Mouse (Mus musculus): ENCODE measurements around the gene Sik2. TPM values are rescaled to one million over a fixed set of nuclear protein-coding genes. Genes with fewer than 3 reads are reported as not detected.

The Sik2 gene
- total and polyA plus RNA-seq, 3 experiments: 1.9 to 8.2 (median 6.0) TPM

GRCm38 (mm10) chr9:50848821-50849220, 160.1 kb downstream of the Sik2 start:
- H3K4me1 ChIP-seq (ENCODE audit: control insufficient read depth in 1 of 2, insufficient read depth in 2 of 2): peaks cover 25 to 26% of the 10 kb centered on the region in 2 experiments
- H3K9ac ChIP-seq (ENCODE audit: insufficient read depth, low read depth): peak overlapping the region; percentile 35; the same call in 1 of the 2 replicates
- no peak overlapping the region for H3K4me3 ChIP-seq (replicated peaks in 1 of 3; ENCODE audit: low read depth in 2 of 3, low read length in 2 of 3, poor library complexity in 1 of 3)
- DNase-seq (ENCODE audit: extremely low read depth): no peak
- TF ChIP-seq GABPA (IDR thresholded peaks at IDR 0.05; ENCODE audit: insufficient replicate concordance, low read depth, low read length) (no peak), ETS1 (conservative IDR thresholded peaks at IDR 0.05; ENCODE audit: low read depth, low read length) (no peak), E2F4 (IDR thresholded peaks at IDR 0.05; ENCODE audit: insufficient replicate concordance, low read depth, low read length) (no peak), EP300 (IDR thresholded peaks at IDR 0.05; ENCODE audit: low read length) (no peak), MYC (IDR thresholded peaks at IDR 0.05; ENCODE audit: low read depth, low read length) (no peak), USF1 (IDR thresholded peaks at IDR 0.05; ENCODE audit: low read depth, low read length) (no peak)
- H3K27me3 ChIP-seq (replicated peaks): no peaks in the 10 kb centered on the region
- dilution Hi-C loops (cut with MboI; ENCODE audit: extremely low pct_ligation_motif_present, extremely low pct_unique_long_range_greater_than_20kb, low sequenced_read_pairs) (no loop called here), in situ Hi-C loops (cut with MboI; ENCODE audit: low pct_ligation_motif_present, low pct_unique_long_range_greater_than_20kb, low sequenced_read_pairs) (loop anchor here (25.0 kb wide), 1 partner anchor 288 kb away; no protein-coding TSS in a partner anchor)
- H3K4me2 ChIP-seq (ENCODE audit: insufficient read depth, low read depth, poor library complexity, severe bottlenecking): peak overlapping the region; percentile 41; the same call in 1 of the 2 replicates
- no peaks in the 10 kb centered on the region for H3K9me3 ChIP-seq (replicated peaks; ENCODE audit: low read length)
- peaks cover 2 to 15% of the 10 kb centered on the region in 2 experiments for H3K36me3 ChIP-seq (replicated peaks in 1 of 2; ENCODE audit: control insufficient read depth in 1 of 2, insufficient read depth in 1 of 2, low read length in 1 of 2)
- peak overlapping the region; percentile 43 for H3K27ac ChIP-seq (ENCODE audit: insufficient read depth, low read depth)
- H3K79me2 ChIP-seq (replicated peaks; ENCODE audit: control insufficient read depth, extremely low read depth, insufficient read depth, poor library complexity, severe bottlenecking): no peaks in the 10 kb centered on the region

GRCm38 (mm10) chr9:50847606-50848368, 161.1 kb downstream of the Sik2 start:
- dilution Hi-C loops (cut with MboI; ENCODE audit: extremely low pct_ligation_motif_present, extremely low pct_unique_long_range_greater_than_20kb, low sequenced_read_pairs) (no loop called here), in situ Hi-C loops (cut with MboI; ENCODE audit: low pct_ligation_motif_present, low pct_unique_long_range_greater_than_20kb, low sequenced_read_pairs) (loop anchor here (25.0 kb wide), 1 partner anchor 290 kb away; no protein-coding TSS in a partner anchor)
- peaks cover 9 to 23% of the 10 kb centered on the region in 2 experiments for H3K36me3 ChIP-seq (replicated peaks in 1 of 2; ENCODE audit: control insufficient read depth in 1 of 2, insufficient read depth in 1 of 2, low read length in 1 of 2)
- no peak overlapping the region for H3K4me3 ChIP-seq (replicated peaks in 1 of 3; ENCODE audit: low read depth in 2 of 3, low read length in 2 of 3, poor library complexity in 1 of 3)
- H3K9ac ChIP-seq (ENCODE audit: insufficient read depth, low read depth): peak overlapping the region; percentile 35
- peak overlapping the region; percentile 30; the same call in 1 of the 2 replicates for H3K27ac ChIP-seq (ENCODE audit: insufficient read depth, low read depth)
- no peaks in the 10 kb centered on the region for H3K27me3 ChIP-seq (replicated peaks)
- H3K79me2 ChIP-seq (replicated peaks; ENCODE audit: control insufficient read depth, extremely low read depth, insufficient read depth, poor library complexity, severe bottlenecking): no peaks in the 10 kb centered on the region
- DNase-seq (ENCODE audit: extremely low read depth): no peak
- H3K4me2 ChIP-seq (ENCODE audit: insufficient read depth, low read depth, poor library complexity, severe bottlenecking): peak overlapping the region; percentile 81
- no peaks in the 10 kb centered on the region for H3K9me3 ChIP-seq (replicated peaks; ENCODE audit: low read length)
- peaks cover 24 to 25% of the 10 kb centered on the region in 2 experiments for H3K4me1 ChIP-seq (ENCODE audit: control insufficient read depth in 1 of 2, insufficient read depth in 2 of 2)
- TF ChIP-seq ETS1 (conservative IDR thresholded peaks at IDR 0.05; ENCODE audit: low read depth, low read length) (peak; percentile 62; the same call in 1 of the 2 replicates), KAT2A (IDR thresholded peaks at IDR 0.05; ENCODE audit: insufficient replicate concordance, low read length) (no peak), EP300 (IDR thresholded peaks at IDR 0.05; ENCODE audit: low read length) (peak; percentile 67), PAX5 (IDR thresholded peaks at IDR 0.05; ENCODE audit: low read length) (no peak), CHD2 (IDR thresholded peaks at IDR 0.05; ENCODE audit: low read length) (peak; percentile 48; the same call in 1 of the 2 replicates), SMC3 (IDR thresholded peaks at IDR 0.05; ENCODE audit: low read depth, low read length) (no peak), MAX (IDR thresholded peaks at IDR 0.05; ENCODE audit: low read length) (no peak), GABPA (IDR thresholded peaks at IDR 0.05; ENCODE audit: insufficient replicate concordance, low read depth, low read length) (no peak), USF1 (IDR thresholded peaks at IDR 0.05; ENCODE audit: low read depth, low read length) (no peak), MAZ (IDR thresholded peaks at IDR 0.05; ENCODE audit: low read depth, low read length) (peak; percentile 71), CHD1 (IDR thresholded peaks at IDR 0.05; ENCODE audit: low read depth, low read length) (no peak), ZKSCAN1 (IDR thresholded peaks at IDR 0.05; ENCODE audit: borderline replicate concordance, low read depth, low read length) (no peak), JUN (IDR thresholded peaks at IDR 0.05; ENCODE audit: insufficient read depth, low read depth, low read length) (no peak), POLR2AphosphoS2 (IDR thresholded peaks at IDR 0.05; ENCODE audit: low read depth, low read length) (0 out of 2 replicates have a peak, but pooled peaks have one; percentile 26), JUND (conservative IDR thresholded peaks at IDR 0.05; ENCODE audit: low read depth, low read length) (no peak), MAFK (IDR thresholded peaks at IDR 0.05; ENCODE audit: insufficient replicate concordance, low read length) (0 out of 2 replicates have a peak, but pooled peaks have one; percentile 20), MEF2A (IDR thresholded peaks at IDR 0.05; ENCODE audit: borderline replicate concordance, low read depth, low read length) (peak; percentile 94), TCF12 (IDR thresholded peaks at IDR 0.05; ENCODE audit: low read depth, low read length) (peak; percentile 68), MXI1 (IDR thresholded peaks at IDR 0.05; ENCODE audit: low read depth, low read length) (0 out of 2 replicates have a peak, but pooled peaks have one; percentile 45), BHLHE40 (IDR thresholded peaks at IDR 0.05; ENCODE audit: low read depth, low read length) (peak; percentile 69; the same call in 1 of the 2 replicates), NELFE (IDR thresholded peaks at IDR 0.05; ENCODE audit: low read depth, low read length) (no peak), HCFC1 (IDR thresholded peaks at IDR 0.05; ENCODE audit: low read depth, low read length) (no peak), MYC (IDR thresholded peaks at IDR 0.05; ENCODE audit: low read depth, low read length) (no peak), IRF4 (IDR thresholded peaks at IDR 0.05; ENCODE audit: low read depth, low read length) (peak; percentile 90), RCOR1 (conservative IDR thresholded peaks at IDR 0.05; ENCODE audit: low read depth, low read length) (peak; percentile 58; the same call in 1 of the 2 replicates), ELF1 (IDR thresholded peaks at IDR 0.05; ENCODE audit: low read depth, low read length) (no peak), ZNF384 (IDR thresholded peaks at IDR 0.05; ENCODE audit: low read depth, low read length) (no peak)
